8 mouse cellular contexts compared by ENCODE assay signal in genomic region chr10:91170143-91170941, GRCm38 (mm10). TPM values are rescaled to one million over a fixed set of nuclear protein-coding genes. Genes with fewer than 3 reads are reported as not detected.
DNase-seq lines count a peak whose midpoint lies in the region; ATAC-seq lines count a peak whose summit lies in the region.

No protein-coding gene starts in this region.

- ATAC-seq in hindbrain, embryonic 14.5 days (ENCODE audit: low FRiP score), result peak; percentile 53
- ATAC-seq in megakaryocyte progenitor cell, adult 5-6 weeks (replicated peaks; ENCODE audit: poor library complexity), result peak; percentile 64

- no peaks in the 10 kb centered on the region for H3K27me3 ChIP-seq in hindbrain, embryonic 14.5 days (ENCODE audit: control insufficient read depth, insufficient read depth, low read length)

- peak overlapping the region; percentile 80 for H3K4me2 ChIP-seq in hindbrain, embryonic 14.5 days (replicated peaks)

- peak overlapping the region; percentile 95 for H3K9ac ChIP-seq in hindbrain, embryonic 14.5 days

- peaks cover 6% of the 10 kb centered on the region for H3K36me3 ChIP-seq in hindbrain, embryonic 14.5 days (replicated peaks; ENCODE audit: control insufficient read depth, insufficient read depth)

- under 1% methylated on average over 46 of the region's 50 CpGs for WGBS in hindbrain, embryonic 14.5 days

- H3K4me1 ChIP-seq in hindbrain, embryonic 14.5 days (replicated peaks; ENCODE audit: control insufficient read depth, insufficient read depth, low read length), result peaks cover 31% of the 10 kb centered on the region

- peak overlapping the region; percentile 99 for H3K27ac ChIP-seq in hindbrain, embryonic 14.5 days

- intact Hi-C loops in left cerebral cortex, postnatal 10 days (cut with DNase I), result no loop called here

- peak overlapping the region; percentile 86 for H3K4me3 ChIP-seq in hindbrain, embryonic 14.5 days (replicated peaks; ENCODE audit: low read length)

- no peaks in the 10 kb centered on the region for H3K9me3 ChIP-seq in hindbrain, embryonic 14.5 days (ENCODE audit: control insufficient read depth, low read length)

- peak; percentile 91 for DNase-seq in R1 (ENCODE audit: low read depth, low spot score)
- peak; percentile 90 to 93 for DNase-seq in cerebellum, postnatal 14 days
- peak; percentile 56 to 73 for DNase-seq in frontal cortex, postnatal 25 days (ENCODE audit: low spot score in 2 of 2)
- peak; percentile 91 for DNase-seq in hindbrain, embryonic 14.5 days (ENCODE audit: low spot score)
- peak; percentile 65 to 93 for DNase-seq in left cerebral cortex, postnatal 10 days (ENCODE audit: extremely low spot score in 1 of 2, low spot score in 2 of 2)
- DNase-seq in right cerebral cortex, postnatal 14 days, result peak; percentile 88
- DNase-seq in urinary bladder, postnatal 25 days (ENCODE audit: low spot score), result peak; percentile 82

RNA-seq across cellular contexts. Expression of gene Tmpo, which starts 10.8 kb away (rescaled TPM):
- polyA plus RNA-seq in hindbrain, embryonic 14.5 days (2014; fragmentation: Nextera tagmentation; extraction: Ambion mirVana), result 111 and 115 TPM in 2 replicates
- total RNA-seq in left cerebral cortex, postnatal 10 days (2021), result 10 to 100 TPM; 36.6 to 38.2 TPM
- 266 and 302 TPM in 2 replicates for total RNA-seq in megakaryocyte progenitor cell, adult 5-6 weeks (2015)
- total RNA-seq in megakaryocyte progenitor cell, adult 5-6 weeks (2017), result 461 and 467 TPM in 2 replicates

RNA-seq across cellular contexts. Expression of gene Slc25a3, which starts 46.5 kb away (rescaled TPM):
- polyA plus RNA-seq in hindbrain, embryonic 14.5 days (2014; fragmentation: Nextera tagmentation; extraction: Ambion mirVana), result 626 and 634 TPM in 2 replicates
- 100 to 1,000 TPM; 550 to 584 TPM for total RNA-seq in left cerebral cortex, postnatal 10 days (2021)
- 664 and 680 TPM in 2 replicates for total RNA-seq in megakaryocyte progenitor cell, adult 5-6 weeks (2015)
- 231 and 244 TPM in 2 replicates for total RNA-seq in megakaryocyte progenitor cell, adult 5-6 weeks (2017)

Comparison
In these comparisons a context has a peak if more than half of its experiments do, and no peak if none do; other contexts are left out.
1. Peak in every context shown above with its lines: DNase-seq, ATAC-seq, H3K4me3 ChIP-seq and H3K27ac ChIP-seq.
2. RNA of gene Tmpo, which starts 10.8 kb away (total RNA-seq): 266 to 467 TPM in megakaryocyte progenitor cell, adult 5-6 weeks; 36.6 to 38.2 TPM in left cerebral cortex, postnatal 10 days; every median in the first group is over 4 times any median in the second.